In genomic region chr2:120106397-120106973, GRCm38 (mm10) we compare ENCODE assay signal across 21 mouse cellular contexts. TPM values are rescaled to one million over a fixed set of nuclear protein-coding genes. Genes with fewer than 3 reads are reported as not detected.
DNase-seq lines count a peak whose midpoint lies in the region; ATAC-seq lines count a peak whose summit lies in the region.
"Had no signal": no experiment of that assay in that cellular context is flagged by ENCODE, and none has a peak within 500 bp of the region (broad histone marks: within the 10 kb centered on the region; RNA-seq: fewer than 3 reads in every experiment).

No protein-coding gene starts in this region.

- H3K4me3 ChIP-seq in heart, embryonic 12.5 days: no peak overlapping the region
- no peak overlapping the region for H3K4me3 ChIP-seq in lung, embryonic 15.5 days
- no peak overlapping the region for H3K4me3 ChIP-seq in heart, embryonic 16.5 days (ENCODE audit: low read length)
- no peak overlapping the region for H3K4me3 ChIP-seq in liver, embryonic 11.5 days (ENCODE audit: low read depth, low read length)
- H3K4me3 ChIP-seq: embryonic facial prominence, embryonic 10.5 days; forebrain, embryonic 12.5 days; layer of hippocampus, adult 2 months; limb, embryonic 13.5 days; neural tube, embryonic 15.5 days had no signal

- WGBS in heart, embryonic 12.5 days: 53% methylated on average over 8 of the region's 8 CpGs
- WGBS in lung, embryonic 15.5 days: 67% methylated on average over 8 of the region's 8 CpGs
- WGBS in heart, embryonic 16.5 days: 43% methylated on average over 8 of the region's 8 CpGs
- 83% methylated on average over 8 of the region's 8 CpGs for WGBS in liver, embryonic 11.5 days

- no peak for ATAC-seq in heart, embryonic 12.5 days (ENCODE audit: insufficient number of reproducible peaks, low FRiP score)
- no peak for ATAC-seq in lung, embryonic 15.5 days (ENCODE audit: borderline replicate concordance, extremely low read depth, low FRiP score, low TSS enrichment)
- peak; percentile 59 for ATAC-seq in heart, embryonic 16.5 days (replicated peaks; ENCODE audit: extremely low read depth, insufficient read depth, low FRiP score)
- ATAC-seq in liver, embryonic 11.5 days (replicated peaks; ENCODE audit: low FRiP score): no peak
- ATAC-seq: hindbrain, embryonic 16.5 days; midbrain, embryonic 16.5 days had no signal

- intact Hi-C loops in heart, postnatal 10 days (cut with DNase I): no loop called here

- DNase-seq in heart, postnatal 10 days: no peak
- DNase-seq in lung, postnatal 25 days (ENCODE audit: low spot score): no peak
- peak; percentile 75 for DNase-seq in splenic B cell, adult 2 months (ENCODE audit: low read depth, low spot score)
- no peak for DNase-seq in liver, embryonic 11.5 days (ENCODE audit: low spot score)
- DNase-seq: adrenal gland, adult 8-10 months; cerebellum, adult 8-10 months; kidney, adult 18-20 months; kidney, postnatal 14 days; layer of hippocampus, postnatal 36 days; lung, postnatal 14 days had no signal

- no peaks in the 10 kb centered on the region for H3K27me3 ChIP-seq in heart, embryonic 12.5 days (replicated peaks)
- H3K27me3 ChIP-seq in lung, embryonic 15.5 days: no peaks in the 10 kb centered on the region
- no peaks in the 10 kb centered on the region for H3K27me3 ChIP-seq in heart, embryonic 16.5 days (ENCODE audit: control insufficient read depth, insufficient read depth, low read length)
- H3K27me3 ChIP-seq in splenic B cell, adult 2 months (ENCODE audit: control insufficient read depth, insufficient read depth, low read length, poor library complexity, severe bottlenecking): no peaks in the 10 kb centered on the region
- H3K27me3 ChIP-seq in liver, embryonic 11.5 days (replicated peaks; ENCODE audit: control insufficient read depth, insufficient read depth, low read length): no peaks in the 10 kb centered on the region
- H3K27me3 ChIP-seq: forebrain, embryonic 12.5 days; limb, embryonic 13.5 days; neural tube, embryonic 15.5 days had no signal

- H3K4me1 ChIP-seq in heart, embryonic 12.5 days (replicated peaks): peaks cover 56% of the 10 kb centered on the region
- peaks cover 52% of the 10 kb centered on the region for H3K4me1 ChIP-seq in lung, embryonic 15.5 days
- H3K4me1 ChIP-seq in heart, embryonic 16.5 days (ENCODE audit: control insufficient read depth, insufficient read depth, low read length): peaks cover 46% of the 10 kb centered on the region
- H3K4me1 ChIP-seq in liver, embryonic 11.5 days (replicated peaks; ENCODE audit: control insufficient read depth, insufficient read depth, low read length): peaks cover 7% of the 10 kb centered on the region; the same call in 1 of the 2 replicates
- H3K4me1 ChIP-seq: forebrain, embryonic 12.5 days; neural tube, embryonic 15.5 days had no signal

- no peak overlapping the region for H3K9ac ChIP-seq in heart, embryonic 12.5 days
- no peak overlapping the region for H3K9ac ChIP-seq in lung, embryonic 15.5 days
- peak overlapping the region; percentile 44; the same call in 1 of the 2 replicates for H3K9ac ChIP-seq in heart, embryonic 16.5 days (ENCODE audit: low read length)
- no peak overlapping the region for H3K9ac ChIP-seq in liver, embryonic 11.5 days (ENCODE audit: low read depth, low read length)
- H3K9ac ChIP-seq: forebrain, embryonic 12.5 days; limb, embryonic 13.5 days; liver, embryonic 14.5 days; neural tube, embryonic 15.5 days had no signal

- peaks cover 21% of the 10 kb centered on the region for H3K36me3 ChIP-seq in heart, embryonic 12.5 days
- H3K36me3 ChIP-seq in lung, embryonic 15.5 days: no peaks in the 10 kb centered on the region
- H3K36me3 ChIP-seq in heart, embryonic 16.5 days (ENCODE audit: control insufficient read depth, insufficient read depth): peaks cover 8% of the 10 kb centered on the region
- H3K36me3 ChIP-seq in splenic B cell, adult 2 months (ENCODE audit: control insufficient read depth, insufficient read depth, low read length, poor library complexity, severe bottlenecking): 0 out of 2 replicates have a peak, but pooled peaks cover 3% of the 10 kb centered on the region
- no peaks in the 10 kb centered on the region for H3K36me3 ChIP-seq in liver, embryonic 11.5 days (ENCODE audit: control insufficient read depth, insufficient read depth, low read length)
- H3K36me3 ChIP-seq: forebrain, embryonic 12.5 days; limb, embryonic 13.5 days; neural tube, embryonic 15.5 days had no signal

- peak overlapping the region; percentile 78 for H3K27ac ChIP-seq in heart, embryonic 12.5 days (ENCODE audit: poor library complexity, severe bottlenecking)
- H3K27ac ChIP-seq in lung, embryonic 15.5 days: peak overlapping the region; percentile 45; the same call in 1 of the 2 replicates
- peak overlapping the region; percentile 92 for H3K27ac ChIP-seq in heart, embryonic 16.5 days (ENCODE audit: low read length)
- H3K27ac ChIP-seq in liver, embryonic 11.5 days (ENCODE audit: low read depth, low read length): no peak overlapping the region
- H3K27ac ChIP-seq: embryonic facial prominence, embryonic 10.5 days; forebrain, embryonic 12.5 days; layer of hippocampus, adult 2 months; limb, embryonic 13.5 days; liver, embryonic 14.5 days; neural tube, embryonic 15.5 days had no signal

- H3K4me2 ChIP-seq in heart, embryonic 12.5 days: no peak overlapping the region
- H3K4me2 ChIP-seq in lung, embryonic 15.5 days: no peak overlapping the region
- peak overlapping the region; percentile 11; the same call in 1 of the 2 replicates for H3K4me2 ChIP-seq in heart, embryonic 16.5 days (ENCODE audit: low read depth, low read length)
- no peak overlapping the region for H3K4me2 ChIP-seq in liver, embryonic 11.5 days
- H3K4me2 ChIP-seq: forebrain, embryonic 12.5 days; limb, embryonic 13.5 days; neural tube, embryonic 15.5 days had no signal

- no peaks in the 10 kb centered on the region for H3K9me3 ChIP-seq in heart, embryonic 12.5 days (replicated peaks)
- H3K9me3 ChIP-seq in lung, embryonic 15.5 days: no peaks in the 10 kb centered on the region
- no peaks in the 10 kb centered on the region for H3K9me3 ChIP-seq in heart, embryonic 16.5 days (replicated peaks; ENCODE audit: control insufficient read depth, low read length)
- H3K9me3 ChIP-seq in liver, embryonic 11.5 days (ENCODE audit: control insufficient read depth, low read length): no peaks in the 10 kb centered on the region
- H3K9me3 ChIP-seq: embryonic facial prominence, embryonic 10.5 days; forebrain, embryonic 12.5 days; limb, embryonic 13.5 days; neural tube, embryonic 15.5 days had no signal

RNA-seq across cellular contexts. Expression of gene Ehd4, which starts 47.9 kb away (rescaled TPM):
- polyA plus RNA-seq in heart, embryonic 12.5 days (2016; fragmentation: Nextera tagmentation; extraction: Ambion mirVana): 159 and 186 TPM in 2 replicates
- 100 to 1,000 TPM; 514 to 538 TPM for total RNA-seq in heart, postnatal 10 days (2021)
- polyA plus RNA-seq in lung, embryonic 15.5 days (2015; fragmentation: Nextera tagmentation; extraction: Ambion mirVana): 89.4 and 96.5 TPM in 2 replicates
- polyA plus RNA-seq in heart, embryonic 16.5 days (2015; fragmentation: Nextera tagmentation; extraction: Ambion mirVana): 163 and 195 TPM in 2 replicates
- polyA plus RNA-seq in liver, embryonic 11.5 days (2014; fragmentation: Nextera tagmentation; extraction: Ambion mirVana): 24.1 and 26.7 TPM in 2 replicates
